Mouse (Mus musculus) heart, embryonic 11.5 days (tissue): ENCODE data around the gene Tmprss11a. TPM values are rescaled to one million over a fixed set of nuclear protein-coding genes. Genes with fewer than 3 reads are reported as not detected.

ENCODE experiments used
- ATAC-seq: fragments of 200-750 bp; cut with Nextera tagmentation; replicated peaks from 2 replicates; pipeline ENCODE4 v1.8.0; 2017; ENCODE audit warnings: moderate library complexity; ENCODE audit not compliant: insufficient number of reproducible peaks, low FRiP score, low TSS enrichment
- H3K27ac ChIP-seq: fragments of 300-500 bp; sonication (generic); 2 replicates; pipeline ENCODE4 v1.5.1; 2014; ENCODE audit warnings: mild to moderate bottlenecking, low read depth, low read length
- H3K27me3 ChIP-seq: fragments of 300-500 bp; sonication (generic); 2 replicates; pipeline ENCODE4 v1.6.1; 2014; ENCODE audit warnings: mild to moderate bottlenecking, low read length, mixed read lengths; ENCODE audit not compliant: control insufficient read depth, insufficient read depth
- H3K36me3 ChIP-seq: fragments of 300-500 bp; sonication (generic); 2 replicates; pipeline ENCODE4 v1.6.1; 2014; ENCODE audit warnings: mild to moderate bottlenecking, low read length, moderate library complexity, mixed read lengths; ENCODE audit not compliant: control insufficient read depth, insufficient read depth
- H3K4me1 ChIP-seq: fragments of 300-500 bp; sonication (generic); 2 replicates; pipeline ENCODE4 v1.6.1; 2014; ENCODE audit warnings: low read length; ENCODE audit not compliant: control insufficient read depth, insufficient read depth
- H3K4me2 ChIP-seq: fragments of 300-500 bp; sonication (generic); 2 replicates; pipeline ENCODE4 v1.6.1; 2014; ENCODE audit warnings: mild to moderate bottlenecking, moderate library complexity
- H3K4me3 ChIP-seq: fragments of 300-500 bp; sonication (generic); 2 replicates; pipeline ENCODE4 v1.5.1; 2014; ENCODE audit warnings: low read depth, low read length
- H3K9ac ChIP-seq: fragments of 300-500 bp; sonication (generic); 2 replicates; pipeline ENCODE4 v1.6.1; 2014; ENCODE audit warnings: mild to moderate bottlenecking, low read depth, low read length, moderate library complexity
- H3K9me3 ChIP-seq: fragments of 300-500 bp; sonication (generic); replicated peaks from 2 replicates; pipeline ENCODE4 v1.6.1; 2016; ENCODE audit warnings: low read length; ENCODE audit not compliant: control insufficient read depth
- WGBS: fragments of 180-500 bp; shearing (Covaris S2); extraction: QIAGEN DNeasy Blood & Tissue Kit; methylation state at CpG from one replicate; pipeline ENCODE4 v1.1.7; 2014; ENCODE audit not compliant: insufficient replicate concordance; 5-methylcytosine and 5-hydroxymethylcytosine counted together
- polyA plus RNA-seq: library from polyadenylated mRNA; unstranded; fragments of >200 nt; fragmentation: Nextera tagmentation; extraction: Ambion mirVana; gene quantifications from 2 replicates; pipeline ENCODE4 v1.2.1, GENCODE M21; 2014

Tmprss11a gene
- not detected in 2 replicates for polyA plus RNA-seq

- no peaks in the 10 kb centered on the region for H3K4me1 ChIP-seq
- no peak within 1 kb of the TSS for H3K27ac ChIP-seq
- ATAC-seq: no peak
- no peak within 1 kb of the TSS for H3K9ac ChIP-seq
- H3K36me3 ChIP-seq: no peaks in the 10 kb centered on the region
- no peak within 1 kb of the TSS for H3K4me2 ChIP-seq
- WGBS: 63% methylated on average over 4 of the region's 4 CpGs
- H3K9me3 ChIP-seq: no peaks in the 10 kb centered on the region
- no peak within 1 kb of the TSS for H3K4me3 ChIP-seq
- H3K27me3 ChIP-seq: no peaks in the 10 kb centered on the region
These were observed at the start of gene Tmprss11a for GRCm38 (mm10) chr5:86468890-86469289. Gene Tmprss11a, minus strand, starts transcription at chr5:86468990.

DNA sequence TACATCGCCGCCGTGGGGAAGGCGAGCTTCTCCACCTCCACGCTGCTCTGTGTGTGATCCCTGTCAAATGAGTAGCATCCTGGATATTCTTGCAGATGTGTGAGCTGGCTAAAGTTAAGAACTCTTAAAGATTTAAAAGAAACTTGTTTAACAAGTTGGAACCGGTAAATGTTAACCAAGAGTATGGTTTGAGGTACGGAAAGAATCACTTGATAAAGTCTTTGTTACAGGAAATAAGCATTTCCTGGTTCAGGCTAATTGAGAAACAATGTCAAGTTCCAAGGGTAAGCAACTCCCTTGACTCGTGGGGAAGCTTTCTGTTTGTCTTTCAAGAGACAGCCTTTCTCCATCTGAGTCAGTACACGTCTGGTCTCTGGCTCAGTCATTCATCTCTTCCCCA, 49.7 kb upstream of the Tmprss11a start, which contains the start of gene Tmprss11g:
Gene Tmprss11g, minus strand, starts transcription at position 101 of the 400 bp plus-strand sequence.
- Histone ChIP-seq H3K4me2 (no peak within 1 kb of the TSS), H3K27ac (no peak within 1 kb of the TSS), H3K4me1 (no peaks in the 10 kb centered on the region), H3K9ac (no peak within 1 kb of the TSS), H3K36me3 (no peaks in the 10 kb centered on the region), H3K9me3 (no peaks in the 10 kb centered on the region), H3K27me3 (no peaks in the 10 kb centered on the region), H3K4me3 (no peak within 1 kb of the TSS)
- ATAC-seq: no peak
- 71% methylated on average over 9 of the region's 9 CpGs for WGBS

DNA sequence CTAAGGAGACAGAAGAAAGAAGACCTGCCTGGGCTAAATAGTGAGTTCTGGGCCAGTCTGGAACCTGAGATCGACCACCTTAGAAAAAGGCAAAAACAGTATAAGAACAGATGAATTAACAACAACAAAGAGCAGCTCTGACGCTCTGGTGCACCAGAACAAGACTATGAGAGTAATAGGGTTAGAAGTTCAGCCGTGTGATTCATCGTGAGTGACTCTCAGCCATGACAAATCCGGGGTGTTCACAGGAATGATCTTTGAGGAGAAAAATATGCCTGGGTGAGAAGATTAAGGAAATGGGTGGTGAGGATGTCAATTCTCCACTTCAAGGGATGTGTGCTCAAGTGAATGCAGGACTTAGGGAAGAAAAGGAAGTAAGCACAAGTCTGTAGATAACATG, 42.7 kb upstream of the Tmprss11a start:
- Histone ChIP-seq H3K4me2 (no peak overlapping the region), H3K27ac (no peak overlapping the region), H3K9me3 (no peaks in the 10 kb centered on the region), H3K9ac (no peak overlapping the region), H3K27me3 (no peaks in the 10 kb centered on the region), H3K4me1 (no peaks in the 10 kb centered on the region), H3K36me3 (no peaks in the 10 kb centered on the region), H3K4me3 (no peak overlapping the region)
- 79% methylated on average over 5 of the region's 5 CpGs for WGBS
- ATAC-seq: no peak

GRCm38 (mm10) chr5:86493453-86493852, 24.7 kb upstream of the Tmprss11a start:
- Histone ChIP-seq H3K4me1 (no peaks in the 10 kb centered on the region), H3K9me3 (no peaks in the 10 kb centered on the region), H3K4me2 (no peak overlapping the region), H3K27me3 (no peaks in the 10 kb centered on the region), H3K36me3 (no peaks in the 10 kb centered on the region), H3K27ac (no peak overlapping the region), H3K9ac (no peak overlapping the region), H3K4me3 (no peak overlapping the region)
- ATAC-seq: no peak
- 70% methylated on average over 1 of the region's 1 CpGs for WGBS

DNA sequence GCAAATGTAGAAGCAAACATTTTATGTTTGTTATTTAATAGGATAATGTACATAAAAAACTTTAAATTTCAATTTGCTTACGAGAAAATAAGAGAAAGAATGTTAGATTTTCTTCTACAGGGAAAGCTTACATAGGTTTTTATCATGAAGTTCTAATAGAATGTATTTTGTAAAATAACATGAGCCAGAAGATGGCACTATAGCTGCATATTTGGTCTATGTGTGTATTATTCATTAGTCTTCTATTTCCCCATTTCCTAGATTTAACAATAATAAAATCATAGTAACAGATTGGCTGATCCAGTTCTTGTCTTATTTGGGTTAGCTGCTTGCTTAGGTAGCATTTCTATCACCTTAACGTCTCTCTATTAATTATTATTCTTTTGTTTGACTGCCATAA, 13.8 kb upstream of the Tmprss11a start:
- WGBS: 63% methylated on average over 2 of the region's 2 CpGs

DNA sequence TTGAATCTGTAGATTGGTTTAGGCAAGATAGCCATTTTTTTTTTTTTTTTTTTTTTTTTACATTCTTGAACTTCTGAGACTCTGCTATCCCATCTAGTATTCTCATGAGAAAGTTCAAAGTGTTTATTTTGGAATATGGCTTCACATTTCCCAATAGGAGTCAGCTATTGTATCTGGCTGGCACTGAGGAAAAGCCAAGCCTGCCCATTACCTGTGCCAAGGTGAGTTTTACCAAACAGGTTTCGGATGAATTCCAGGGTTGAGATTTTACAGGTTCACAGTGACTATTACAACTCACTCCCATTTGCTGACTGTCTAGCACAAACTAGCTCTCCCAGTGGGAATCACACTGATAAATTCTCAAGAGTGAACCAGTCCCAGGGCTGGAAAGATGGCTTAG, 13.2 kb upstream of the Tmprss11a start:
- H3K27me3 ChIP-seq: no peaks in the 10 kb centered on the region
- ATAC-seq: no peak
- no peak overlapping the region for H3K27ac ChIP-seq
- H3K4me1 ChIP-seq: no peaks in the 10 kb centered on the region
- no peak overlapping the region for H3K9ac ChIP-seq
- WGBS: 66% methylated on average over 1 of the region's 1 CpGs
- no peaks in the 10 kb centered on the region for H3K9me3 ChIP-seq
- H3K4me3 ChIP-seq: no peak overlapping the region
- H3K36me3 ChIP-seq: no peaks in the 10 kb centered on the region
- no peak overlapping the region for H3K4me2 ChIP-seq

More for the DNA sequence above, 13.8 kb upstream of the Tmprss11a start:
- Histone ChIP-seq H3K27me3 (no peaks in the 10 kb centered on the region), H3K36me3 (no peaks in the 10 kb centered on the region), H3K27ac (no peak overlapping the region), H3K4me1 (no peaks in the 10 kb centered on the region), H3K4me2 (no peak overlapping the region), H3K4me3 (no peak overlapping the region), H3K9ac (no peak overlapping the region), H3K9me3 (no peaks in the 10 kb centered on the region)
- ATAC-seq: no peak

DNA sequence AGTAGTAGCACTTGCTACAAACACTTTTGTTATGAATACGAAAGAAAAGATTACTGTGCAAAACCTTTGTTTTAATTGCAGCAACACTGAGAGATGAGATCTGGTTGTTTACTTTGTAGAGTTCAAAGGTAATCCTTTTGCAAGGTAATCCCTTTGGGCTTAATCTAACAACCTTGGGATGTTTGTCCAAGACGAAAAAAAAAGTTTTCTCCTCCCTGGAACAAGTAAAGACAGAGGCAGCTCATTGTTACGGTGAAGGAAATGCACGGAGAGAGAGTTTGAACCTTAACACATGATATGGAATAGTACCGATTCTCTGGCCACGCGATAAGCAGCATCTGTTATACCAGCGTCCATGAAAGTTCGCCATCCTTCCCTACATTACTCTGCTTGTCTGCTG, 5.1 kb upstream of the Tmprss11a start:
- Histone ChIP-seq H3K27me3 (no peaks in the 10 kb centered on the region), H3K4me3 (no peak overlapping the region), H3K36me3 (no peaks in the 10 kb centered on the region), H3K9ac (no peak overlapping the region), H3K4me1 (no peaks in the 10 kb centered on the region), H3K4me2 (no peak overlapping the region), H3K9me3 (no peaks in the 10 kb centered on the region), H3K27ac (no peak overlapping the region)
- no peak for ATAC-seq
- WGBS: 79% methylated on average over 9 of the region's 9 CpGs

GRCm38 (mm10) chr5:86439306-86439705, 29.5 kb downstream of the Tmprss11a start:
- H3K4me1 ChIP-seq: no peaks in the 10 kb centered on the region
- H3K4me2 ChIP-seq: no peak overlapping the region
- no peaks in the 10 kb centered on the region for H3K27me3 ChIP-seq
- H3K9ac ChIP-seq: no peak overlapping the region
- ATAC-seq: no peak
- no peaks in the 10 kb centered on the region for H3K36me3 ChIP-seq
- no peaks in the 10 kb centered on the region for H3K9me3 ChIP-seq
- WGBS: 67% methylated on average over 2 of the region's 2 CpGs
- H3K27ac ChIP-seq: no peak overlapping the region
- no peak overlapping the region for H3K4me3 ChIP-seq

- H3K4me1 ChIP-seq: no peaks in the 10 kb centered on the region
- no peak overlapping the region for H3K9ac ChIP-seq
- no peak overlapping the region for H3K4me3 ChIP-seq
- no peak overlapping the region for H3K27ac ChIP-seq
- no peak for ATAC-seq
- H3K4me2 ChIP-seq: no peak overlapping the region
- no peaks in the 10 kb centered on the region for H3K9me3 ChIP-seq
- H3K36me3 ChIP-seq: no peaks in the 10 kb centered on the region
- no peaks in the 10 kb centered on the region for H3K27me3 ChIP-seq
These were observed 30.2 kb downstream of the Tmprss11a start for GRCm38 (mm10) chr5:86438548-86438947.
